Mouse (Mus musculus) cerebellum, adult (tissue): ENCODE measurements around the gene Tomm6.
A peak's percentile ranks its signal among the peaks of the same experiment; 100 is the strongest.

ENCODE experiments used
- ATAC-seq: cut with Nextera tagmentation; 2 replicates; pipeline ENCODE4 v1.9.2; 2017; ENCODE audit warnings: mild to moderate bottlenecking, moderate library complexity, mixed read lengths; ENCODE audit not compliant: insufficient number of reproducible peaks, low FRiP score, low TSS enrichment

Tomm6 gene

DNA sequence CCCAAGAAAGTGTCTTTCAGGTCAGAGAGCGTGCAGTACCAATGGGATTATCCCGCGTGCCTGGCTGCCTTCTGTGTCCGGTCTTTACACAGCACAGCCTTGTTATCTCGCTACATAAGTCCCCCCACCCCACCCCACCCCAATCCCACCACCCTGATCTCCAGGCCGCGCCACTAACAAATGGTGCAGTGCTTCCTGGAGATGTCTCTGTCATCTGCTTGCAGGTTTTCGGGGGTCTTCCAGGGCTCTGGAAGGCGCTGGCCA, at the start of gene Tomm6:
Tomm6 (minus strand) TSS at position 43 of the 264 bp plus-strand sequence.
- no peak for ATAC-seq

DNA sequence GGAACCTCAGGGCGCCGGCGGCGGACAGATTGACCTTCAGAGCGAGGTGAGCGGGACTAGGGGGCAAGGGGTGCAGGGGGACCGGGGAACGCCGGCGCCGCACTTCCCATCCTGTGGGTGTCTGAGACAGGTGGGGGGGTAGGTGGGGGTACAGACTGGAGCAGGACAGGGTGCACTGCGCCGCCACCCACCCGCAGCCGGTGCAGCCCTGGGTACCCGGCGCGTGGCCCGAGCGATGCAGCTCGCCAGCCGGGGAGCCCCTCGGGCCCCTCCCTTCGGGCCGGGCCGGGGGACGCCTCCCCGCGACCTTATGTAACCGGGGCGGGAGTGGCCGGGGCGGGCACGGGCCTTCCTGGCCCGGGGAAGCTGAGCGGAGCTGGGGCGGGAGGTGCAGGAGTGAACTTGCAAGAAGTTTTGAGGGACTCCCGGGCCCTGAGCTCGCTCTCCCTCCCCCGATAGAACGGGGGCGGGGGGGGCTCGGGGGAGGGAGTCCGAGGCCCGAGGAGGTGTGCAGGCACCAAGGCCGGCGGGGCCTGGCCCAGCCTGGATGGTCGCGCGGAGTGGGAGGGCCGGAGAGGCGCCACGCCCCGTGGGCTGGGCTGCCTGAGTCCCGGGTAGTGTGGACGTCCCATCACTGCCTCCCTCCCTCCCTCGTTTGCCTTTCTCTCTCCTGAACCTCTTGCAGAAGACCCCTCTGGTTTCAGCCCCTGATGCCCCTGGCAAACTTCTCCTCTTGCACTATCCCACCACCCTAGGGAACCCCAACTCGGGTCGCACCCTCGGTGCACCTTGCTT, 49.3 kb upstream of the Tomm6 start:
- peak; percentile 74 for ATAC-seq

DNA sequence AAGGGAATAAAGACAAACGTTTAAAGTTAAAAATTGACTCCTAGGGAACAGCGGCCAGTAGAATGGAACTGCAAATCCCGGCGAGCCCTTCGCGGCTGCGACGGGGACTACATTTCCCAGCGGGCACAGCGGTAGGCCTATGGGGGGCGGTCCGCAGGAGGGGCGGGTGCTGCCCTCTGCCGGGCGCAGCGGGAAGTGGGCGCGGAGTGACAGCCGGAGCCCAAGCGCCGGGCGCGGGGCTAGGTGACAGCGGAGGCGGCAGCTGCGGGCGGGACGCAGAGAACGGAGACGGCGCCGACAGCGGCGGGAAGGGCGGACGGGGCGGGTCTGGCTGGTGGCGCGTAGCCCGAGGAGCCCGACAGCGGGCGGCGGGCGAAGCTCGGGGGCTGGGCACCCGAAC, 48.7 kb upstream of the Tomm6 start, which contains the start of gene Tfeb:
Tfeb (plus strand) TSS at position 175 of the 400 bp plus-strand sequence.
- ATAC-seq = peak; percentile 53

DNA sequence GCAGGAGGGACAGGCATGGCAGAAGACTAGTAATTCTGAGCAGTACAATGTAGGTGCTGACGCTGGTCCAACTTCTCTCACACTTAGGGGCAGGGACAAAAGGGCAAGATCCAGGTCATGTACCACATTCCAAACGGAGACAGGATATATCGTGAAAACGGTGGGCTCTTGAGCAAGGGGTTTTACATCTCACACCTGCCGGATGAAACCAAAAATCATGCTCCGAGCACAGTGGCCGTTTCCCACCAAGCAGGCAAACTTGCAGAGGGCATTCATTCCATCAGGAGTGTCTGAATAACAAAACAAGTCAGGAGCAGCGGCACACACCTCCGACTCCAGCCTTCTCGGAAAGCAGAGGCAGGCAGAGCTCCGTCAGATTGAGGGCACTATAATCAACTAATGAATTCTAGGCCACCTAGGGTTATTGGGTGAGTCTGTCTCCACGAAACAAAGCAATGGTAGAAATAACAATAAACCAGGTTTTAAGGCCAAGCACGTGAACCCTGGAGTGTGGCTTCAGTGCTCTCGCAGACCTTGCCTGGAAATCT, 47.4 kb upstream of the Tomm6 start:
- ATAC-seq = no peak

DNA sequence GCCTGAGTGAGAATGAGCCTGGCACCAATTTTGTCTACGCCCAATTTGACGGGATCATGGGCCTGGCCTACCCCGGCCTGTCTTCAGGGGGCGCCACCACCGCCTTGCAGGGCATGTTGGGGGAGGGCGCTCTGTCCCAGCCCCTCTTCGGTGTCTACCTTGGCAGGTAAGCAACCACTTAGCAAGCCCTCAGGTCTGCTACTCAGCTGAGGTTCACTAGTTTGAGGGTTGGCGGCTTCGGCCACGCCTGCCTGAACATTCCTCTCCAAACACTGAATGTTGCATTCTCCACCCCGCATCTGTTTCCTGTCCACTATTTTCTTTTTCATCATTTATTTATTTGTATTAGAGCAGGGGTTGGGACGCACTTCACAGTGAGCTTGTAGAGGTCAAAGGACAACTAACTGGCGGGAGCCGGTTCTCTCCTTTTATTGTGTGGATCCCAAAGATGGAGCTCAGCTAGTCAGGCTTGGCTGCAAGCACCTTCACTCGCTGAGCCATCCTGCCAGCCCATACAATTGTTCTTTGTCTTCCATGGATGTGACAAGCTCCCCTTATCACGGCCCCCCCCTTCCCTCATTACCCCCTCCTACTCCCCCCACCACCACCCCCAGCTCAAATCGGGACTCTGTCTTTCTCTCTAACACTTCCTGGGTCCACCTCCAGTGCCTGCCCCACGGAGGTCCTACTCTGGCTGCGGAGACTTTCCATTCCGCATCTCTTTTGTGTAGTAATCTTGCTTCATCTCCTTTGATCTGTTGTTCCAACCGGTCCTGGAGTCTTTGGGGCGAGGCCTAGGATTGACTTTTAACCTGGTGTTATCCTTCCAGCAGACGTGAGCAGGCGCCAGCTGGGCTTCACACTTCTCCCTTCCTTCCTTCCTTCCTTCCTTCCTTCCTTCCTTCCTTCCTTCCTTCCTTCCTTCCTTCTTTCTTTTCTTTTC, 42.7 kb upstream of the Tomm6 start:
- ATAC-seq = no peak

DNA sequence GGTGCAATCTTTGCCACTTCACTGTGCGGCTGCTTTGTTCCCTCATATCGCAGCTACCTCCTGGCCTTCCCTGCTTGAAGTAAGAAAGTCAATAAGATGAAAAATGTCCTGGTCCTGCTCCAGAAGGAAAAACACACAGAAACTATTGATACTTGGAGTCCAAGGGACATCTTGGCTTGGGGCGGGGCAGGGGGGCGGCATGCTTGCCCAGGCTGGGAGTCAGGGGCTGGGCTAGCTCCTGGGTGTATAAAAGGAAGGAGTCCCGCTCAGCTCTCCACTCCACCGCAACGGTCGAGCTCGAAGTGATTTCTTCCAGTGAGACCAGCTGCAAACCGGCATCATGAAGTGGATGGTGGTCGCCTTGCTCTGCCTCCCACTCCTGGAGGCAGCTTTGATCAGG, 38.4 kb upstream of the Tomm6 start, which contains the start of gene Pgc:
Pgc (plus strand) TSS at position 277 of the 400 bp plus-strand sequence.
- ATAC-seq = no peak

DNA sequence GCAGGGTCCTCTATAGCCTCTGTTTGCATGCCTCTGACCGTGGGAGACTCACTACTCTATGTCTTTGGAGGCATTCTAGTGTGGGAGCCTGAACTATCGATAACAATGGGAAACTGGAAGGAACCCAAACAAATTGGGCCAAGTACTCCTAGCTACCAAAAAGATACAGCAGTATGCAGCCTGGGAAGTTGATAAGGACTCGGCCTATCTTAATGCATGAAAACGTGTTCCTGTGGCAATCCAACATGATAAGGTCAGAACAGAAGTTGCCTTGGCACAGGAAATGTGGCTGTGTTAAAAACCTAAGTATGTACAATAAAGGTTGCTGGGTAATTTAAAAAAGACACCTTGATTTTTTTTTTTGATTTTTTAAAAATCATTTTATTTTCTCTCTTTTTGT, 33.0 kb upstream of the Tomm6 start:
- ATAC-seq = no peak

DNA sequence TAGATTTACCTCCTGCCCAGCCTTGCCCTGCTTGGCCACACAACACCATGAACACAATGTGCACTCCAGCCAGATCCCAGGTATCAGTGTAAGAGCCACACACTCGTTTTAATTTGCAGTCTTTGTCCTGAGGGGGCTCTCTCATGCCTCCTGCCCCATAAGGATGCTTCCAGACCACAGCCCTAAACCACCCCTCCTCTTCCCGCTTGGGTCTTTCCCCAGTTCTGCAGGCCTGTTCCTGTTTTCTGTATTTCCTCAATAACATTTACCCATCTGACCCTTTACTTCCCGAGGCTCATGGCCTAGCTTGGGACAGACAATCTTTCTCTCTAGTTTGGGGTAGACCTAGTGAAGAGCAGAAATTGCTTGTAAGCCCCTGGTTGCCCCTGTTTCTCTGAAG, 26.9 kb upstream of the Tomm6 start:
- no peak for ATAC-seq

DNA sequence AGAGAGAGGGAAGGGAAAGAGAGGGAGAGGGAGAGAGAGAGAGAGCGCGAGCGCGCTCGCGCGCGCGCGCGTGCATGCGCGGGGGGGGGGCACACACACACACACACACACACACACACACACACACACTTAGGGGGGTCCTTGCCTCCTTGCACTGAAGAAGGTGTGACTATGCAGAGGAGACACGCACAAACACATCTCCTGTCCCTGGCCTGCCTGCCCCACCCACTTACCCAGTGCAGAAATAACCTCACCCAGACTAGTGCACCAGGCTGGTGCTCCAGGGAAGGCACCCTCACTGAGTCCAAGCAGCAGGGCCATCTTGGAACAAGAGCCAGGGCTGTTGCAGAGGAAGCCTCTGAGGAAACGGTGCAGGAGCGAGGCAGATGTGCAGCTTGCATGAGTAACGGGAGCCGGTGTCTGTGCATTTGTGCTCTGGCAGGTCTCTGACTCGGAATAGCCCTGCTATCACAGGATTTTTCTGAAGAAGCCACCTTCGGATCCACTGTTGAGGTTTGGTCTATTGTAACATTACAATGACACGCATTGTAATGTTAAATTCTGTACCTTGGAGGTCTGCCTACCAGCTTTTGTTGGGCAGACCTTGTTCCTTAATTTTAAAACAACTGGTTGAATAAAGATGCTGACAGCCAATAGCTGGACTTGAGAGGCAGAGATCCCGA, 24.8 kb upstream of the Tomm6 start:
- ATAC-seq = no peak

DNA sequence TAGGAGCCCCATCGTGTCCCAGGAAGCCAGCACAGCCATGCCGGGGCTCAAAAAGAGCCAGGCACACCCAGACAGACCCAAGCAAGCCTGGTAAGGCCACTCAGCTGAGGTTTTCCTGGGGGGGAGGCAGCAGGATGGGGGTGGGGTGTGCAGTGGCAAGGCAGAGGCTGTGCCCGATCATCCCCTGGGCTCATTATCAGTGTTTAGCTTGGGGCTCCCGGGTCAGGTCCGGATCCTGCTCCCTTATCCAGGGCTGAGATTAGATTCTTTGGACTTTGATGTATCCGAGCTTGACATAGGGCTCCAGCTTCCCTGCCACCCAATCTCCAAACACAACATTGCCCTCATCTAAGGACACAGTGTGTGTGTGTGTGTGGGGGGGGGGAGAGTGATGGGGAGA, 23.7 kb upstream of the Tomm6 start:
- no peak for ATAC-seq

DNA sequence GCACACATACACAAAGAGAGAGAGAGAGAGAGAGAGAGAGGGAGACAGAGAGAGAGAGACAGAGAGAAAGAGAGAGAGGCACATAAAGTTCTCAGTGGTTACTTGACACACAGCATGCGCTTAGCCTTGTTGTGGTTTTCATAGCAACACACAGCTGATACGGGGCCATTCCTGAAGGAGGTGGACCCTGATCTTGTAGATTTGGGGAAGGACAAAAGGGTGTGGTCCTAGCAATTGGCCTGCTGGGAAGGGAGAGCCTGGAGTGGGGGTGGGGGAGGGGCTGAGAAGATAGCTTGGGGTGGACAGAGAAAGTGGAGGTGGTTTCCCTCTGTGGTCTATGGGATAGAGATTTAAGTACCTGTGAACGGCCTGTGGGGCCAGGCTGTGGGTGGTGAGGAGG, 21.9 kb upstream of the Tomm6 start:
- no peak for ATAC-seq

DNA sequence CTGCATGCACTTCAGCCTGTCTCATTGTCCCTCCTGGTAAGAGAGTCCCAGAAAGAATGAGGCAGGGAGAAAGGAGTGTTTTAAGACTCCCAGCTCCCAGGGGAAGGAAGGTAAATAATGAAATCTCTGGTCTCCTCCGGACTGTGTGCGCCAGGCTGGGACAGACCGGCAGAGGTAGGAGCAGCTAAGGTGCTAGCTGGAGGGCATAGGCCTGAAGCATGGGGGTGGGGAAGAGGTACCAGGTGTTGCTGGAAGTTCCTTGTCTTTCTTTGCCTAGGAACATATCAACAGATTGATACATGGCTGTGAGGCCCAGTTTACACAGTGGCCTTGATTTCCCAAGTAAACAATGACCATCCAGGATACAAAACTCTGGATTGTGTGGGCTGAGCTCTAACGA, 20.8 kb upstream of the Tomm6 start:
- no peak for ATAC-seq

DNA sequence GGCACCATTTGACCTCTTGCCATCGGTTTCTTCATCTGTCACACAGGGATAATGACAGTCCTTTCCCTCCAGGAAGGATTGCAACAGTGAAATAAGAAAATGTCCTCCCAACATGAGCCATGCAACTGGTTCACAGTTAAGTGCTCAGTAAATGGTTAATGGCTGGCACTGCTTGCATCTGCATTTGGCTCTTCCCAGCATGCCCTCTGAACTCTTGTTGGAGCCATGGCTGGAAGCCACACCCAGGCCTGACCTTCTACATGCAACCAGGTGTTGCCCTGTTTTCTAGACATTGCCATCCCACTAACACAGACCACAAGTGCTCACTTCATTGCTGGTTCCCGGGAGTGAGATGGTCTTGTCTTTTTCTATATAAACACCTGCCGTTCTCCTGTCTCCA, 19.8 kb upstream of the Tomm6 start:
- no peak for ATAC-seq

DNA sequence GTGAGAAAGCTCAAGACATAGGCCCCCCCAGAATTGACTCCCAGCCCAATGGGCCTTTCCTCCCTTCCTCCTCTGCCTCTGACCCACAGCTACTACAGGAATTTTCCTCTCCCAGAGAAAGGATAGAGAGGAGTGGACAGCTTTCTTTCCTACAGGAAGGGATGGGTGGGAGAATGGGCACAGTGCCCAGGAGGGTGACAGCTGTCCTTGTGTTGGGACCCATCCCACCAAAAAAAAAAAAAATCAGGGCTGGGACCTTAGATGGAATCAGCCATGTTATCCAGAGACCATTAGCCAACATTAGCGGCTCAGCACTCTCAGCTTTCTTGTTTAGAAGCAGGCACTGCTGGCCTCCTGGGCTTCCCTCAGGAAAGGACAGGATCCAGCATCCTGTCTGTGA, 18.0 kb upstream of the Tomm6 start:
- no peak for ATAC-seq

DNA sequence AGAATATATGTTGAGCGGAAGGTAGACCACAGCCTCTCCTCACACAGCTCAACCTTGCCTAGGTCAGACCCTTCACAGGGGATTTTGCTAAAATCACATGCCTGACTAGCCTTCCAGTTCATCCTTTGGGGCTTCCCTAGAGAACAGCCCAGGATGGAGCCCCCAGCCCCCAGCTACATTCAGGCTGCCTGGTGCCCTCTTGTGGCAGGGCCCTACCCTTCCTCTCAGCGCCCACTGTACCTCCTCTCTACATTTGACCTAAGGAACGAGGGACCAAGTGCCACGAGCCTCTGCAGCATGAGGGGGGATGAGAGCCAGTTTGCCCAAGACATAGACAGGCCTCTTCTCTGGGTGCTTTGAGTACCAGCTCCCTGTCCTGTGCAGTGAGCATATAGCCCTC, 16.5 kb upstream of the Tomm6 start:
- no peak for ATAC-seq

DNA sequence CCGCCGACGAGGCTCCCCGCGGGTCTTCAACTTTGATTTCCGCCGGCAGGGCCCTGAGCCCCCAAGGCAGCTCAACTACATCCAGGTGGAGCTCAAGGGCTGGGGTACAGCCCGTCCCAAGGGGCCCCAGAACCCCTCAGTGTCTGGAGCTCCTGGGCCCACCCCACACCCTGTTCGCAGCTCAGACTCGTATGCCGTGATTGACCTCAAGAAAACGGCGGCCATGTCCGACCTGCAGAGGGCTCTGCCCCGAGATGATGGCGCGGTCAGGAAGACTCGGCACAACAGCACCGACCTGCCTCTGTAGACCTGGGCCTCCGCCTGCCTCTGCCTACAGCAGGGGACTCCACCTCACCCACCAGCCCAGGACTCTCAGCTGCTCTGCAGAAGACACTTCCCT, 15.4 kb upstream of the Tomm6 start:
- ATAC-seq = no peak

DNA sequence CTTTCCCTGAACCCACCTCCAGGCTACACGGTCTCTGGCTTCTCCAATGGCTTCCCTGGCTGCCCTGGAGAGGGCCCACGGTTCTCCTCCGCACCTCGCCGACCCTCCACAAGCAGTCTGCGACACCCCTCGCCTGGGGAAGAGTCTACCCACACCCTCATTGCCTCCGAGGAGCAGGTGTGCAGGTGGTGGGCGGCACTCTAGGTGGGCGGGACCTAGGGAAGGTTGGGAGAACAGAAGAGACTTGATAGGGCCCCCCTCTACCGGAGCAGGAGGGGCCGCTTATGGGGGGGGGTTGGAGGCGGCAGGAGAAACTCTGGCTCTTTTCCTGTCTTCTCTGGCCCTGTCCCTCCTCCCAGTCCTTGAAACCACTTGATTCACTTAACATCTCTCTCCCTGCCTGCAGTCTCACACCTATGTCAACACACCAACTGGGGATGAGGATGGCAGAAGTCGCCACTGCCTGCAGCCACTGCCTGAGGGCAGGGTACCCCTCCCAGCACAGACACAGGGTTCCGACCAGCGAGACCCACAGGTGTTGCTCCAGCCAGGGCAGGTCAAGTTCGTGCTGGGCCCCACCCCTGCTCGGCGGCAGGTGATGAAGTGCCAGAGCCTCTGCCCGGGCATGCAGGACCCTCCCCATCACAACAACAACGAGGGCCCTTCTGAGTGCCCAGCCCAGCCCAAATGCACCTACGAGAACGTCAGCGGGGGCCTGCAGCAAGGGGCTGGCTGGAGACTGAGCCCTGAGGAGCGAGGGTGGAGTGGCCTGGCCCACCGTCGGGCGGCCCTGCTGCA, 14.6 kb upstream of the Tomm6 start:
- no peak for ATAC-seq

DNA sequence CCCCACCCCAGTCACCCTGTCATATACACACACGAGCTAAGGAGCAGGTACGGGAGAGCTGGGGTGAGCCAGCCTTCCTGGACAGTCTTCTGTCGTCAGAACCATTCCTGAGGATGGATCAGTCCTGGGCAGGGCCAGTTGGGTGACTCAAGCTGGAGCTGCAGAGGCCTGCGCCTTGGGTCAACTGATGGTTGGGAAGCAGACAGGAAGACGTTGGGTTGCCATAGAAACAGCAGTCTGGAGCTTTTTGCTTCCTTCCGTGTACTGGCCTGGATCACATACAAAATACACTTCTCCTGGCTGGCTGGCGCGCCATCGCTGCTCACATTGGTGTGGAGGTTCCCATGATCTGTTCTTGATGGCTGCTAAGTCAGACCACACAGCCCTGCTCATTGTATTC, 13.6 kb upstream of the Tomm6 start:
- ATAC-seq = no peak

DNA sequence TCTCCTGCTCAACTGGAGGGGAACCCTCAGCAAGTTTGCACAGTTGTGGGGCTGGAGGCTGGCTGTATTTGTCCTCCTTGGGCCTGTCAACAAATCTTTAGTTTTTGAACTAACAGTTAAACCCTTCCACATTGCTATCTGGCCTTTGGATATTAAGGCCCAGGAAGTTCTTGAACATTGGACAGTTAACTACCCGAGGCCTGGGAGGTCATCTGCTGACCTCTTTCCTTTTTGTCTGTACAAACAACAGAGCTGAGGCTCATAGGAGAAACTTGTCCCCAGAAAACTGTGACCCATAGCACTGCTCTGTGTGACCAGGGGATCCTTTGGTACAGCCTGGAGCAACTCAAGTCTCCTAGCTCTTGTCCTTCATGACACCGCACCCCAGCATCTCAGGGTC, 10.9 kb upstream of the Tomm6 start:
- ATAC-seq = no peak

DNA sequence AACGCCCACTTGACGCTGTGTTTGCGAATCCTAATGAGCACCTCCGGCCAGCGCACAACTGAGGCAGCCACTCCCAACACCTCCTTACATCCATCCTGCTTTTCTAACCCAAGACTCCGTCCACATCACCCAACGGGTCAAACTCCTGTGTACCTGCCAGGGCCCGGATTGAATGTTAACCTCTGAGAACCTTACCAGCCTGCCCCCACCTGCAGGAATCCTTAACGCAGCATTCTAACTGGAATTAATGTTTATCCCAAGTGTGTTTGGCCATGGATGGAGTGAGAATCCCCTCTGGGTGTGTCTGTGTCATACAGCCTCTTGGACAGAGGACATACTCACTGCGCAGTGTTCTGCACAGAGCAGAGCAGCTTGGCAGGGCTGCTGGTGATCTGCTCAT, 10.0 kb upstream of the Tomm6 start:
- ATAC-seq = no peak
